In the genomic region with DNA sequence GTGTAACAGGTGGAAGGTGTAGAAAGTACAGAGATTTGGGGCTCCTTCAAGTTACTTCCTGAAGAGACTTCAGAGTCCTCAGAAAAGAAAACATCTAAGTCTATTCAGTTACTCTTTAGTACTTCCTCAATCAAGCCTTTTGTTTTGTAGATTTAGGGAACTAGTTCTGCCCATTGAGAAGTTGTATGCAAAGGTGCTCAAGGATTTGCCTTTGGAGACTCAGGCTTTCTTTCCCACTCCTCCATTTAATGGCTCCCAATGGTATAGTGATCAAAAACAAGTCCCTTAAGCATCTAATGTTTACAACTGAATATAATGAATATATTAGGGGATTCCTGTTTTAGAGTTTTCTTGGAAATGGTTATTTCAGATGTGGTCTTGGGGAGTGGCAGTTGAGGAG, we compare ENCODE assay signal across 12 mouse cellular contexts.
"Had no signal": no experiment of that assay in that cellular context is flagged by ENCODE, and none has a peak within 500 bp of the region (broad histone marks: within the 10 kb centered on the region; RNA-seq: fewer than 3 reads in every experiment).

No protein-coding gene starts in this region.

- DNase-seq: gastrocnemius, postnatal 14 days; gastrocnemius, postnatal 36 days; heart, adult 11 months; heart, adult 2 months; heart, postnatal 14 days; heart, postnatal 36 days; kidney, adult 11 months; kidney, adult 2 months; kidney, adult 9 months; kidney, postnatal 14 days; kidney, postnatal 4 days; left cerebral cortex, postnatal 4 days had no signal
